Mouse (Mus musculus): ENCODE data around the gene Krt90.
A peak's percentile ranks its signal among the peaks of the same experiment; 100 is the strongest.
"Not testable (repeated sequence)": the region's sequence is repeated elsewhere in the genome, so short reads cannot be mapped to it uniquely, and the experiment has no call there.

Gene Krt90

DNA sequence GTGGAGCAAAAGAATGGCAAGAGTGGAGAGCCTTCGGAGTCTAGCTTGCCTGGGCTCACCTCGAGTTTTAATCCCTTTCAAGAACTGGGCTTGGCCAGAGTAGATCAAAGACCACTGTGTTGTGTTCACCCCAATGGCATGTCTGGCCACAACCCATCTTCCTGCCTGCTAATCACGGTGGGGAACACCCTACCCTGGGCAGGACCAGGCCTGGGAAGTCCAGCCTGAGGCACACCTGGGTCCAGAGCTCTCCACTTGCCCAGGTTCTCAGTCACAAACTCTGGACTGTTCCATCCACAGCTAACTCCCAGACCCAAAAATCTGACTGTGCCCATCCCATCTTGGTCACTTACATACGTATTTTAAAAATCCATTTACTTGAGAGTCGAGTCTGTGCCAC lies at the start of gene Krt90:
Gene Krt90, minus strand, starts transcription at position 101 of the 400 bp plus-strand sequence.
- no peak for DNase-seq

DNA sequence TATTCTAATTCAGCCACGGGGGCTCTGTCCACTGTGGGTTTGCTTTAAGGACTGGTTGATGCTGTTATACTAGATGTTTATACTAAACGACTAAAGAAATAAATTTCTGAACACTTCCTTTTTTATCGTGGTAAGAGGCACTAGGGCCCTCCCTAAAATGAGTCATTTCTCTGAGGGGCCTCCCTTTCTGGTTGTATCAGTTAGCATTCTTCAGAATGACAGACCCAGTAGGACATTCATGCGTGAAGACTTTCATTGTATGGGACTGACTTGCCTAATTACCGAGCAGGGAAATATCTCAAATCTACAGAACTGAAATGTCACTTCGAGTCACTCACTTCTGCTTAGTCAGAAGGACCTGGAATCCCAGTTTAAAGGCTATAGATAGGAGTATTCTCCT lies 36.4 kb upstream of the Krt90 start:
- no peak for DNase-seq

DNA sequence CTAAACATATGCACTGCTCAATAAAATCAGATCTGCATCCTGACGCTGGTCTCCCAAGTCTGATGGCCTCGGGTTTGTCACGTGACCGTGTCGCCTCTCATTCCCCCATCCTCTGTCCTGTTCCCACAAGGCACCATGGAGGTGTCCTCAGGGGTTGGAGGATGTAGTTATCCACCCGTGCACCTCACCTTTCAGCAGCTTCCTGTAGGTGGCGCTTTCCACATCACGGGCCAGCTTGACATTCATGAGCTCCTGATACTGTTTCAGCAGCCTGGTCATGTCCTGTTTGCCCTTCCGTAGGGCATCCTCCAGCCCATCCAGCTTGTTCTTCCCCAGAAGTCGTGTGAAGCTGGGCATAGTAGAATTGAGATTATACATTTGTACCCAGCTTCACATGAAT lies 25.5 kb upstream of the Krt90 start:
- no peak for DNase-seq

DNA sequence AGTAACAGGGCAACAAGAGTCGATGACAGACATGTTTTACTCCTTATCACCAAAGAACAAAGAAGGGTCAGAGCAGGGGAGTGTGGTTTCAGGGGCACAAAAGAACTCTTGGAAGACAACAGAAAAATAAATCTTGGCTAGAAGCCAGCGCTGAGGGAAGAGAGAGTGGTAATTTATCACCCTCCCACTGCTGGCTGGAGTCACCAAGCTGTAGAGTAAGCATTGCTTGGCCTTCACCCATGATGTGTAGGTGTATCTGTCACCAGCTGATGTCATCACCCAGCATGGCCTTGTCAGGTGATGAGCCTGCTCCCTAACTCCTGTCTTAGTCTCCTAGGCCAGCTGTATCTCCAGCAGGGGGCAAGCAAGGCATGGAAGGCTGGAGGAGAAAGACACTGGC lies 21.7 kb upstream of the Krt90 start:
- DNase-seq = no peak

DNA sequence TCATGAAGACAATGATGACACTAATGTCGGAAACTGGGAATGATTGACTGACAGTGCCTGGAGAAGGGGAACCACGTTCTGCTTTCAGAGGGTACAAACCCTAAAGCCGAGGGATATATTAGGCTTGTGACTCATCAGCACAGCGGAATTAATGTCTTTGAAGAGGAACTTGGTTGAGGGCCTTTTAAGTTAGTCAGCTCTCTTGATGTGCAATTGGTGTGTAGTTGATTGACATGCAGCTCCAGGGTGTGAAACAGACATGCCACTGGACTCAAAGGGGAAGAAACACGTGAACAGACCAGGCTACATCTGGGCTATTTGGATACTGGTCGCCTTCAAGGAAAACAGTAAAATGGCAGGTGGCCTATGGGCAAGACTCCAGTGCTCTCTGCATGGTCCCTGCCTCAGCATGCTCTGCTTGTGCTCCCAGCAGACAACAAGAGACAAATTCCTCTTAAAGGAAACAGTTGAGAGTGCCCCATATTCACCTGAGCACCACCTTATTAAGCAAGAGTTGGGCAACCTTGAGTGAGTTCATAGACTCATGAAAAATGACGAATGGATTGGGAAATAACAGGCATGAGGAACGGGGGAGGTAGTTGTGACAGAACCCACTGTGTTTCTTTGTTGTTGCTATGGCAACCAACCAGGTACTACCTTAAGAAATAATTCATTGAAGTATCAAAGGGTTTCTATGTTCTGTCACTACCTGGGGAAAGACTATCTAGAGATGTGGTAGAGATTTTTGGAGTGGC lies 20.6 kb upstream of the Krt90 start:
- DNase-seq = no peak

DNA sequence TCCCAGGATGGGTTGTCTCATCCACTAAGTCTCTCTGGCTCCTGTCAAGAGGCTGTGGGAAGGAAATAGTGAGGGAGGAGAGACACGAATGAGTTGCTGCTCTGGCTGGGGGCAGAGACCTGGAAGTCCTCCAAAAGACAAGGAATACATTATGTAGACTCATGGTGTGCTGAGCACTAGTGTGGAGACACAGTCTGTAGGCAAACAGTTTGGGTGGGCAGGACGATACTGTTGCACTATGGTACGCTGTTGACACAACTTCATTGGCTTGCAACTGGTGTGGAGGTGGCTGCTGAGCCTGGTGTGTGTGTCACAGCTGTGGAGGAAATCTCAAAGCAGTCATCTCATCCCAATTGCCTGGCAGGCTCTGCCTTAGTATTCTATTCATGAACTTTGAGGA lies 19.0 kb upstream of the Krt90 start:
- DNase-seq = no peak

DNA sequence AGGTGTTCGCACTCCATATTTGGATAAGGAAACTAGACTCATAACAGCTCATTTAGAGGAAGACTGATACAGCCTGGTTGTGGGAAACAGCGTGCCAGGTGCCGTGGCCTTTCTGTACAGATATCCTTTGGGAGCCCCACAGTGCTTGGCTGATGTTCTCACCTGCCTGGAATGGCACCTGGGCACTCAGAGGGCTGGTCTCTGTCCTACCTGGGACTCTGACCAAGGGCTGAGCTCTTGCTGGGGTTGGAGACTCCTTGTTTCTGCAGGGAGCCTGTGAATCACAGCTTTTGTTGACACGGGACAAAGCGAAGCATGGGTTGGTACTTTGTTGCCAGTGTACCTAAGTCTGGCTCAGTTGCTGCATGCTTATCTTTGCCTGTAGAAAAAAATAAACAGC lies 12.8 kb upstream of the Krt90 start:
- no peak for DNase-seq

DNA sequence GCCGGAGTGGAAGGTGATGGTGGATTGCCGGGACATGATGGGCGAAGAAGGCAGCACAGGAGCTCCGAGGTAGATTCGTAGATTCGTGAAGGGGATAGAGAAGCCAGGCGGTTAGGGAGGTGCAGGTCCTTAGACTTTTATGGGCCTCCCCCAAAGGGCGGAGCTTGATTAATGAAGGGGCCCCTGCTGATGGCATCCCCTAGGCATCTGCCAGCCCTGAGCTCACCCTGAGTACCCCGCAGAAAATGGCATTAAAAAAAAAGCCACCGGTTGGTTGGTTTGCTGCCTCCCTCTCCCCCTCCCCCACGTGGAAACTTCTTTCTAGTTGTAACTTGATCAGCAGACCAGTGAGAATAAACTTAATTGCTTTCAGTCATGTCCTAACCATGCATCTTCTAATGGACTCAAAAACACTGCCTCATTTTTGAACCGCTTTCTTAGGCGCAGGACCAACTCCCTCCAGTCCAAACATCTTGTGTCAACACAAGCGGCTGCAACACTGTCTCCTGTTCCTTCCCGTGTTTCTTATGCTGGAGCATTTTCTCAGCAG lies 11.1 kb upstream of the Krt90 start, which contains the start of gene Krt75:
Gene Krt75, minus strand, starts transcription at position 109 of the 550 bp plus-strand sequence.
- DNase-seq = no peak

DNA sequence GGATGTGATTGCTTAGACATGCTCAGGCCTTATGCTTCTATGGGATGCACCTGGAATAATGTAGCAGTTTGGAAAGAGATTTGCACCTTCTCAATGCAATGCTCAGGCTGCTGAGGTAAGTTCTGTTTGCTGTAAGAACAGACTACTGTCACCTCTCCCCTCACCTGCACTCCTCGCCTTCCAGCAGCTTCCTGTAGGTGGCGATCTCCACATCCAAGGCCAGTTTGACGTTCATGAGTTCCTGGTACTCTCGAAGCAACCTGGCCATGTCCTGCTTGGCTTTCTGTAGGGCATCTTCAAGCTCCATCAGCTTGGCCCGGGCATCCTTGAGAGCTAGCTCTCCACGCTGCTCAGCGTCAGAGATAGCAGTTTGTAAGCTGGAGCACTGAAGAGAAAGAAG lies 5.0 kb upstream of the Krt90 start:
- DNase-seq = peak; percentile 15

DNA sequence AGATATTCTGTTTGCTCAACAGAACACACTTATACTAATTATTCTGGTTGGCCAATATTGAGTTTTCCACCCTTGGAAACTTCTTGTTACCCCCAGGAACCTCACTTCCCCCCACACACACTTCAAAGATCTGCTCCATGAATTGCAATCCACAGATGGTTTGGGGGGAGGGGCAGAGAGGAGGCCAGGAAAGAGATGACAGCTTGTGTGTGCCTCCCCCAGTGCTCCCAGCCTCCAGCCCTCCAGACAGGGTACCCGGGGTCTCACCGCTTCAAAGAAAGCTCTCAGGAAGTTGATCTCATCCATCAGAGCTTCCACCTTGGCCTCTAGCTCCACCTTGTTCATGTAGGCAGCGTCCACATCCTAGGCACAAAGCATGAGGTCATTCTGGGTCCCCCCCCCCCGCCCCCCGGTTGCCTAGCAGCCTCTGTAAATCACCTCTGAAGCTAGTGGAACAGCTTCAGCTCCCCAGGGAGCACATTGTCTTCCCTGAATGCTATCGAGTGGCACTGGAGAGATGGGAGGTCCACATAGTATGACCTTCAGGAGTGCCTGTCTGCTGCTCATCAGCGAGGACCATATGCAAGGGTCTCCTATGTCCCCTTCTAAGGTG lies 4.6 kb downstream of the Krt90 start:
- DNase-seq = no peak

DNA sequence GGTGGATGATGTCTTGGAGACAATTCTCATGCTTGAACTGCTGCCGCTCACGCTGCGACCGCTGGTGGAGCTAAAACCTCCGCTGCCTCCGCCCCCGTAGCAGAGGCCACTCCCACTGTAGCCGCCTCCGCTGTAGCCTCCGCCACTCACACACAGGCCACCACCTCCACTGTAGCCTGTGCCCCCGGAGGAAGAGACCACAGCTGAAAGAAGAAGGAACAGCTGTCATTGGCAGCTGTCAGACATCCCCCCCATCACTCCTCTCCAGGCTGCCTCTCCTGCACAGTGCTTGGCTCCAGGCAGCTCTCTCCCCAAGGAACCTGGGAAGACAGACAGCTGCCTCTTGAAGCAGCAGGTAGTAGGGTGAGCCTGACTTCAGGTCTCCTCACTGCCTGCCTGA lies 9.6 kb downstream of the Krt90 start:
- DNase-seq = peak; percentile 70

DNA sequence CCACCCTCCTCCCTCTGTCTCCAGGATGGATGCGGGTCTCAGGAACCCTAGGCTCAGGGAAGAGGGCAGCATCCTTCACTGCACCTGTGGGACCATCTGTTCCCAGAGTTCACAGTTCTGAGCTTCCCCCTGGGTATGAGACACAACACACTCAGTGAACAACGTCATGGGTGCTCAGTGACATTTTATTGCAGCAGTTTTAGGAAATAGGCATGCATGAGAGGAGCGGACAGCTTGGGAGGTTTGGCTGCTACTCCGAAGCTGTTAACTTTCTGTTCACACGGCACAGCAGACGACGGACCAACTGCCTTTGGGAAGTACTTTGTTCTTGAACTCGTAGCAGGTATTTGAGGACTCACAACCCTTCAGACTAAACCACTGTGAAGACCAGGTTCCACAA lies 10.6 kb downstream of the Krt90 start:
- DNase-seq = no peak

DNA sequence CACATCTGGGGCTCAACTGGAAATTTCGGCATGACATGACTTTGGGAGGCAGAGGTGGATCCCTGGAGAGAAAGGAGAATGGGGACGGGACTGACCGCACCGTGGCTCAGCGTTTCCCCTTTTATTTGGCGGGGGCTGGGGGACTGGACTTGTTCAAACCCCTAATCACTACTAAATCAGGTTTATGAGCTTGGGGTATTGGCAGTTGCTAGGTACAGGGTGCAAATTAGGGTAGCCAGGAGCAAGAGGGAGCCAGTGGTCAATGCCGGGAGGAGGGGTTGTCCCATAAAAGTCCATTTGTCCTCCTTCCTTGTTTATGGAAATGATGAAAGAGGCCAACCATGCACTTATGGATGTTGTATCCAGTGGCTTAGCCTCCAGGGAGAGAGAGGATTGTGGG lies 12.2 kb downstream of the Krt90 start, which contains the start of gene Krt82:
Gene Krt82, minus strand, starts transcription at position 101 of the 400 bp plus-strand sequence.
- DNase-seq = no peak

DNA sequence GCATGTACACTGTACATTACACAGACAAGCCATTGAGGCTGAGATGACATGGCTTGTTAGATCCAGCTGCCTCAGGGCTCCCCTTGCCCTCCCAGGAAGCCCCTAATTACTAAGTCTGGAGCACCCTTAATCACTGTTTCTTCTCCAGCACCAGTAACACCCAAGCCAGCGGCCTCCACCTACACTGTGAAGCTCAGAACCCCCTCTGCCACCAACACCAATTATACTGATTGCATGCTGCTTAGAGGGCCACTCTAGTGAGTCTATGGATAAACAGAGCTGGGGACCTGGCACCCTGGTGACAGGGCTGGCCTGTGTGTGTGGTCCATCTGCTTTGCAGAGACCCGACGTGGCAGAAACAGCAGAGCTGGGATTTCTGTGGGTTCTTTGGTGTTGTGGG lies 18.3 kb downstream of the Krt90 start:
- no peak for DNase-seq

DNA sequence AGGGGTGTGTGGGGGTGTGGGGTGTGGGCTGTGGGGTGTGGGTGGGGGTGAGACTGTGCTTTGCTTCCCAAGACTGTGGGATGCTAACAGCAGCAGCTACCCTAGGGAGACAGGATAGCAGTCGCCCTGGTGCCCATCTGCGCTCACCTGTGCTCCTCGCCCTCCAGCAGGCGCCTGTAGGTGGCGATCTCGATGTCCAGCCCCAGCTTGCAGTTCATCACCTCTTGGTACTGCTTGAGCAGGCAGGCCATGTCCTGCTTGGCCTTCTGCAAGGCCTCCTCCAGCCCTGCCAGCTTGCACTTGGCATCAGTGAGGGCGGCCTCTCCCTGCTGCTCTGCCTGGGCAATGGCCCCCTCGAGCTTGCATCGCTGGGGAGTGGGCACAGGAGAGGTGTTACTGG lies 20.2 kb downstream of the Krt90 start:
- DNase-seq = no peak

DNA sequence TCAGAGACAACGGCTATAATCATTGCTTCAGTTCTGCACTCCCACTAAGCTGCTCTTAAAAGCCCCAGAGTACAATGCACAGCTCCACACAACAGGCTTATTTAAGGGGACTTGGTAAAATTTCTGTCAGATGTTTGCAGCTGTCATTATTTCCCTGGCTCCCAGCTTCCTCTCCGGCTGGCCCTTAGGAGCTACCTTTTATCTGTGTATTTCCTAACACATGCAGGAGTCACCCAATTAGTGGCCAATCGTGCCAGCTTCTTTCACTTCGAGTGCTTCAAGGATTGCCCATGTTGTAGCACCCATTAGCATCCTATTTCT lies 24.2 kb downstream of the Krt90 start:
- DNase-seq = no peak

DNA sequence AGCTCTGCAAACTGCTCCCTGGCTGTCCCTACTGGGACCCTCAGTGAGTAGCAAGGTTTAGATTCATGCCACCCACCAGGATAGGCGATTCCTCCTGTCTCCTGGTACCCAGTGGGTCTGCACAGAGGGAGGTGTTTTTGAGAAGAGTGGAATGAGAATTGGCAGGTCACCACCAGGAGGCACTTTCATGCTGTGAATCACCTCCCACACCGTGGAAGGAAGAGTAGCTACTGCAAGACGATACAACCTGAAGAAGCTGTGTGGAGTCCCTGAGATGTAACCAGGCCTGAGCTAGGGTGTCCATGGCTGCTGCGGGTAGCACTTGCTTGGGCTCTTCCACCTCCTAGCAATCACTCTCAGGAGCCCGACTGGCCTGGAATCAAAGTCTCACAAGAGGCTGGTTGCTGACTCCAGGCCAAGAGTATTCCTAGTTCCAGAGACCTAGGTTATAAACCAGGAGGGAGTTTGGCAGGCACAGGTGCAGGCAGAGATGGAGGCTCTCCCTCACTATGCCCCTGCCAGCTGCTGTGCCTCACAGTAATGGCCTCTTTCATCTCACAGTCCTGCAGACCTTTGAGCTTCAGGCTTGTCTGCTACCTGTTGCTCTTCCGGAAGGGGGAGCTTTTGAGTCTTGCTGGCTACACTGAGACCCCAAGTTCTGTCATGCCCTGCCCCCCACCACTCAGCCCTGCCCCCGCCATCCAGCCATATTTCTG lies 24.7 kb downstream of the Krt90 start:
- DNase-seq = no peak

DNA sequence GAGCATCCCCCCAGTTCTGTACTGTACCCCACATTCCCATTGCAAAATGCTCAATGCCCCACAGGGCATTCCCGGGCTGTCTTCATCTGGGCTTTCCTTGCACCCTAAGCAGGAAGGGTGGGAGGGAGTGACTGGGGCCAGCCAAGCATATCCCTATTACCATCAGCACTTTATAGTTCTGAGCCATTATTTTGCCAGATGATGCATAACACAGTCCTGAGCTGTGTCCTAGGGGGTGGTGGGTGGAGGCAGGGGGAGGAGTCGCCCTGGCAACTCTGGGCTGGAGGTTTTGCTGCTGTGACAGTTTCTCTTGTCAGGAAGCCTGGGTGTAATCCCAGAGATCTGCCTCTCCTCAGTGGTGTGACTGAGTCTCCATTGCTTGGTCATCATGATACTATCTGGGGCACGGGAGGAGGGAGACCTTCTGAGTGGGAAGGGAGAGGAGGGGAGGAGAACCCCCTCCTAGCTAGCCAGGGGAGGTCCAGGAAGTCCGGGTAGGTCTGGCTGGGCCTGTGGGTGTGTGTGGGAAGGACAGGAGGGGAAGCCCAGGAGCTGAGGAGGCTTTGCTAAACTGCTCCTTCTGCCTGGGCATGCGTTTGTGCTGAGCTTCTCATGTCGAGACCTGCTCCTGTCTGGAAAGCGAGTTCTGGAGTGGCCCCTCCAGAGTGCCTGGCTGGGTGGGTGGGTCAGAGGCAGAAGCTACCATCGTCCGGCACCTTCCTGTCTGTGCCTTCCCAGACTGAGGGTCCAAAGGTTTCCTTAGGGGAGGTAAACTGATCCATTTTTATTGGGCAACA lies 26.5 kb downstream of the Krt90 start:
- DNase-seq = no peak

DNA sequence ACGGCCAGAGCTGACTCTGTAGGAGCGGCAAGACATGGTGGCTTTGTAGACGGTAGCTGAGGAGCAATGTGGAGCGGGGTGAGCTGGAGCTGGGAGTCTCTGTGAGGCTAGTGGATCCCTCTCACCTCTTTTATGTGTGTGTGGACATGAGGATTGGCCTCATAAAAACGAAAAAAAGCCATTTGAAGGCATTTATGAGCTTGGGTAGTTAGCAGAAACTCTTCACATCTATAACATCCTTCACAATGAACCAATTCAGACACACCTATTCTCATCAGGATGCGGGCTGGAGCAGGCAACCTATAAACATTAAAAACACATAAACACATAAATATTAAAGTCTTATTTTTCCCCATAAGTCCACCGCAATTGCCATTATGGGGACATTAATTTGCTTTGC lies 30.0 kb downstream of the Krt90 start, which contains the start of gene Krt84:
Gene Krt84, minus strand, starts transcription at position 101 of the 400 bp plus-strand sequence.
- DNase-seq = no peak

DNA sequence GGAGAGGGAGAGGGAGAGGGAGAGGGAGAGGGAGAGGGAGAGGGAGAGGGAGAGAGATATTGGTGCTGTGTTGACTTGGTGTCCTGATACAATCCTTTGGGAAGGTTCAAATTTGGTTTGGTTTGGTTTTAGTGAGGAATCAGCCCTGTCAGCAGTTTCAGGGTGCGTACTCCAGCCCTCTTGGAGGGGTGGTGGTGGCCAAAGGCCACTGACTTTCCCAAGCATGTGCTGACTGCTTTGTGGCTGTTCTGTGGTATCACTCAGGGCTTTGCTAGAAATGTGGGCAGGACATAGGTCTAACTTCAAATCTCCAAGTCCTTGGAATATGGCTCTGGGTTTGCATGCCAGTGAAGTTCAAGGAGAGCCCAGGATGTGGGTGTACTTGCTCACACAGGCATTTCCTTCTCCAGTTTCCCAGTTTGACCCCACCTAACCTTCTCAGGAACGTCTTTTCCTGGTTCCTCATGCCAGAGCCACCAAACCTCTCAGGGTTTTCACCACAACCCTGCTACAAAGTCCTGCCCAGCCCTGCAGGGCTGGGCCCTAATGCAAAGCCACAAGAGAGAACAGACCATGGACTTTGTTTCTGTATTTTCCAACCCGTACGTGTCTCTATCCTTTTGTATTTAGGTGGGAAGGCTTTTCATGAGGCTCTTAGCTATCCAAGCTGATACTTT lies 40.1 kb downstream of the Krt90 start:
- no peak for DNase-seq

DNA sequence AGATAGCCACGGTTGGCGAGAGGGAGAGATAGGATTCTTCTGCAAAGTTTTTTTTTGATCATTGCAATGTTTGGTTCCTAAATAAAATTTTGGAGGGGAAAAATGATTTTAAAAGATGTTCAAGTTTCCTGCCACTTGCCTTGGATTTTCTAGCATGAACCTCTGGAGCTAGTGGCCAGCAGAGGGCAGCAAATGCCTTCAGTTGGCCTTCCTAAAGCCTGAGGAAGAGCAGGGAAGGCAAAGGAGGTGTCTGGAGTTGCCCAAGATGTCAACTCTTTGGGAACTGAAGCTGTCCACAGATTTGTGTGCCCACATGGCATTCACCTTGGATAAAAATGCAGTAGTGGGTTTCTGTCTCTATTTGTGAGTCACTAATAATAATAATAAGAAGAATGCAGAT lies 43.0 kb downstream of the Krt90 start:
- DNase-seq = peak; percentile 50

DNA sequence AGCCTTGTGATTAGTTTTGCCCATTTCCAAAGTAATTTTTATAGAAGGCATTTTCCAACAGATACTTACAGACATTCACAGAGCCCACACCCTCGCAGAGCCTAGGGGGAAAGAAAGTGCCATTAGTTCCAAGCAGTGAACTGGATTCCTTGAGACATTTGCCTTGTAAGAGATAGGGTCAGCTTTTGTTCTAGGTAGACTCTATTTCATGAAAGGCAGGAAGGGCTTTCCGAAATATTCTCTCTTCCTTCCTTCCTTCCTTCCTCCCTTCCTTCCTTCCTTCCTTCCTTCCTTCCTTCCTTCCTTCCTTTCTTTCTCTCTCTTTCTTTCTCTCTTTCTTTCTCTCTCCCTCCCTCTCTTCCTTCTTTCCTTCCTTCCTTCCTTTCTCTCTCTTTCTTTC lies 45.6 kb downstream of the Krt90 start, which contains the start of gene Gm49425:
Gene Gm49425, minus strand, starts transcription at position 101 of the 400 bp plus-strand sequence.
- not testable (repeated sequence) for DNase-seq
